Mouse (Mus musculus) MEL (cell line): ENCODE measurements at regions not wholly inside any gene's neighbourhood (a gene's known extent, or its start where the extent isn't known, plus 50 kb on each side); places are given as distances from the start of the nearest gene placed in this dataset.

Experiments used
- CHD1 ChIP-seq: IDR thresholded peaks from 2 replicates; pipeline ENCODE4 v1.6.1; 2012; ENCODE audit warnings: low read depth, mild to moderate bottlenecking, inconsistent platforms, low read length, improper control_type of control experiment
- CHD2 ChIP-seq: IDR thresholded peaks from 2 replicates; pipeline ENCODE4 v1.6.1; 2011; ENCODE audit warnings: low read length, improper control_type of control experiment
- CTCF ChIP-seq, 3 experiments: IDR thresholded peaks in 2 of 3; conservative IDR thresholded peaks in 1 of 3; 2 replicates each; pipeline ENCODE4 v1.5.1; 2011 to 2012; ENCODE audit warnings: low read length in 3 of 3, low read depth in 2 of 3, mild to moderate bottlenecking in 2 of 3, improper control_type of control experiment in 1 of 3, inconsistent platforms in 1 of 3, mixed read lengths in 1 of 3, moderate library complexity in 1 of 3; ENCODE audit not compliant: control insufficient read depth in 1 of 3, insufficient read depth in 1 of 3, poor library complexity in 1 of 3, severe bottlenecking in 1 of 3
- EP300 ChIP-seq, 2 experiments: IDR thresholded peaks; 2 replicates each; pipeline ENCODE4 v1.6.1; 2011; ENCODE audit warnings: improper control_type of control experiment in 2 of 2, low read length in 2 of 2, low read depth in 1 of 2, mild to moderate bottlenecking in 1 of 2
- ETS1 ChIP-seq: IDR thresholded peaks from 2 replicates; pipeline ENCODE4 v1.6.1; 2012; ENCODE audit warnings: low read depth, mild to moderate bottlenecking, inconsistent platforms, low read length, improper control_type of control experiment, moderate library complexity
- MAFK ChIP-seq: IDR thresholded peaks from 2 replicates; pipeline ENCODE4 v1.6.1; 2011; ENCODE audit warnings: low read depth, mild to moderate bottlenecking, low read length, improper control_type of control experiment, borderline replicate concordance
- POLR2A ChIP-seq, 2 experiments: IDR thresholded peaks; 2 replicates each; pipeline ENCODE4 v1.6.1; 2011 to 2012; ENCODE audit warnings: low read length in 2 of 2, mild to moderate bottlenecking in 2 of 2, control low read depth in 1 of 2, improper control_type of control experiment in 1 of 2, low read depth in 1 of 2, moderate library complexity in 1 of 2; ENCODE audit not compliant: control insufficient read depth in 1 of 2, insufficient read depth in 1 of 2, poor library complexity in 1 of 2
- POLR2AphosphoS2 ChIP-seq: IDR thresholded peaks from 2 replicates; pipeline ENCODE4 v1.6.1; 2011; ENCODE audit warnings: low read length, improper control_type of control experiment
- ZKSCAN1 ChIP-seq: IDR thresholded peaks from 2 replicates; pipeline ENCODE4 v1.6.1; 2012; ENCODE audit warnings: low read depth, mild to moderate bottlenecking, inconsistent platforms, low read length, improper control_type of control experiment, moderate library complexity

DNA sequence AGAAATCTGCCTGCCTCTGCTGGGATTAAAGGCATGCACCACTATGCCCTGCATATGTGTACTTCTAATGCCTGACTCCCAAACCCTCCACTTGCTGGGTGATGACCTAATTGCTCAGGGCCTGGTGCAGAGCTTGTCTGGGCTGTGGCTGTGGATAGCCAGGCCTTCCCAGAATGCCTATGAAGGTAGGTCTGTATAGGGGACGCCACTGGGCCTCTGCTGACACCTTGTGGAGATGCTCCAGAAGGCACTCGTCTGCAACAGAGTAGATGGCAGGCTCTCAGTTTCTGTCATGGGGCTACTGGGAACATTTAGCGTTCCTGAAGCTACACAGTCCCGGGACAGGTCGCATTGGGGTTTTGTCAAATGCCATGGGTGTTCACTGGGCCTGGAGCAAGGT, 201.4 kb upstream of the Zfp618 start:
- no peak for TF ChIP-seq CHD1
- no peak for TF ChIP-seq EP300 (IDR thresholded peaks at IDR 0.05; ENCODE audit: low read depth in 1 of 2, low read length in 2 of 2)
- TF ChIP-seq ETS1: no peak
- no peak for TF ChIP-seq ZKSCAN1
- no peak for TF ChIP-seq CHD2
- TF ChIP-seq POLR2AphosphoS2: no peak
- no peak for TF ChIP-seq MAFK
- peak; percentile 52 to 69 (median 63) for TF ChIP-seq CTCF (IDR thresholded peaks at IDR 0.05 in 2 of 3, conservative IDR thresholded peaks at IDR 0.05 in 1 of 3; ENCODE audit: control insufficient read depth in 1 of 3, insufficient read depth in 1 of 3, low read depth in 2 of 3, low read length in 3 of 3, poor library complexity in 1 of 3, severe bottlenecking in 1 of 3)
- TF ChIP-seq POLR2A (IDR thresholded peaks at IDR 0.05; ENCODE audit: control insufficient read depth in 1 of 2, insufficient read depth in 1 of 2, low read depth in 1 of 2, low read length in 2 of 2, poor library complexity in 1 of 2): no peak
